Mouse (Mus musculus): ENCODE data around the gene Gm17304. TPM values are rescaled to one million over a fixed set of nuclear protein-coding genes. Genes with fewer than 3 reads are reported as not detected.

Gm17304 gene
- polyA plus RNA-seq, 1 experiment from 2014 or later: not detected

DNA sequence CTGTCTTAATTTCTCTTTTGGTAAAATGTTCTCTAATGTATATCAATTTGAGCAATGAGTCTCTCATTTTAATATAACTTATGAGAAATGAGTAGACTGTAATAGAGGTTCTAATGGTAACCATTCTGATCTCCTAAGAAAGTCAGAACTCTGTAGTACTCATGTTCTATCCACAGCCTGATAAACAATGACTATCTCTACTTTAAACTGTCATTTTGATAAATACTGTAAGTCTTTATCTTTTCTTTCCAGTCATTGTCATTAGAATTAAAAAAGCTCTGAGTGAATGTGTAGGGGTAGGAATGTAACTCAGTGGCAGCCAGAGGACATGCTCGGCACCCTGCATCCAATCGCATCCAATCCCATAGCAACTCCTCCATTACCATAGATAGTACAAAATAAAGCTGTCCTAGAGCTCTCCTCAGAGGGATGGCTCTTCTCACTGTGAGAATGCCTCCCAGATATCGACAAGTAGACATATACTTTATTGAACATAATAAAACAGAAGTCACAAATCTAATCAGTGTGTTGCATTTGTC, 44.0 kb downstream of the Gm17304 start:
- H3K9ac ChIP-seq (replicated peaks; ENCODE audit: low read depth, low read length): no peak overlapping the region
- H3K27ac ChIP-seq (ENCODE audit: low read length): no peak overlapping the region
- no peaks in the 10 kb centered on the region for H3K27me3 ChIP-seq (ENCODE audit: control insufficient read depth, insufficient read depth, low read length)
- H3K9me3 ChIP-seq (ENCODE audit: control insufficient read depth, low read depth, low read length): no peaks in the 10 kb centered on the region
- H3K4me2 ChIP-seq (replicated peaks; ENCODE audit: low read depth, low read length): no peak overlapping the region
- no peak for ATAC-seq (ENCODE audit: insufficient number of reproducible peaks, insufficient read depth, low FRiP score, low read depth)
- 87% methylated on average over 3 of the region's 3 CpGs for WGBS
- no peaks in the 10 kb centered on the region for H3K4me1 ChIP-seq (ENCODE audit: control insufficient read depth, insufficient read depth, low read length)
- no peak overlapping the region for H3K4me3 ChIP-seq (ENCODE audit: low read depth, low read length)
- peaks cover 8% of the 10 kb centered on the region; the same call in 1 of the 2 replicates for H3K36me3 ChIP-seq (ENCODE audit: control insufficient read depth, insufficient read depth, low read length)

Other genes starting within 250 kb of the Gm17304 start
- not detected in 2 replicates for gene Barhl2, start 150.9 kb upstream of the Gm17304 start, polyA plus RNA-seq (2014; fragmentation: Nextera tagmentation; extraction: Ambion mirVana)
- gene Zfp644, start 88.2 kb downstream of the Gm17304 start, polyA plus RNA-seq (2014; fragmentation: Nextera tagmentation; extraction: Ambion mirVana): 109 and 115 TPM in 2 replicates